Mouse (Mus musculus) 3134 (cell line): ENCODE data around the gene Klk5.

Experiments used
- DNase-seq: peaks from one replicate; pipeline ENCODE4 v3.0.0-alpha.2; 2011; ENCODE audit warnings: low spot score; ENCODE audit not compliant: insufficient read length; ENCODE audit errors: extremely low read depth

The Klk5 gene

GRCm38 (mm10) chr7:43841701-43842100 lies at the start of gene Klk5:
TSS of gene Klk5 (plus strand) at chr7:43841971.
- no peak for DNase-seq

GRCm38 (mm10) chr7:43796355-43796754 lies 45.4 kb upstream of the Klk5 start:
- no peak for DNase-seq

GRCm38 (mm10) chr7:43797333-43797769 lies 44.4 kb upstream of the Klk5 start, which contains the start of gene Klk8:
TSS of gene Klk8 (plus strand) at chr7:43797577.
- no peak for DNase-seq

- DNase-seq, result no peak
Measured at GRCm38 (mm10) chr7:43797844-43798462, 43.8 kb upstream of the Klk5 start.

- no peak for DNase-seq
Measured at GRCm38 (mm10) chr7:43799876-43800275, 41.9 kb upstream of the Klk5 start.

- DNase-seq, result no peak
Measured at GRCm38 (mm10) chr7:43810994-43811393, 30.8 kb upstream of the Klk5 start, which contains the start of gene Klk7. TSS of gene Klk7 (plus strand) at chr7:43811294.

- DNase-seq, result no peak
Measured at GRCm38 (mm10) chr7:43815211-43815610, 26.6 kb upstream of the Klk5 start.

- DNase-seq, result no peak
Measured at GRCm38 (mm10) chr7:43816746-43817145, 25.0 kb upstream of the Klk5 start.

- DNase-seq, result no peak
Measured at GRCm38 (mm10) chr7:43821581-43821980, 20.2 kb upstream of the Klk5 start.

GRCm38 (mm10) chr7:43824199-43824598 lies 17.6 kb upstream of the Klk5 start, which contains the start of gene Klk6:
TSS of gene Klk6 (plus strand) at chr7:43824499.
- no peak for DNase-seq

- no peak for DNase-seq
Measured at GRCm38 (mm10) chr7:43826056-43826455, 15.7 kb upstream of the Klk5 start.

GRCm38 (mm10) chr7:43827706-43828105 lies 14.1 kb upstream of the Klk5 start:
- DNase-seq, result no peak

- DNase-seq, result no peak
Measured at GRCm38 (mm10) chr7:43829006-43829405, 12.8 kb upstream of the Klk5 start.

- no peak for DNase-seq
Measured at GRCm38 (mm10) chr7:43843801-43844200, 2.0 kb downstream of the Klk5 start.

- no peak for DNase-seq
Measured at GRCm38 (mm10) chr7:43851616-43852015, 9.8 kb downstream of the Klk5 start.

GRCm38 (mm10) chr7:43854642-43855380 lies 13.0 kb downstream of the Klk5 start:
- DNase-seq, result no peak

- no peak for DNase-seq
Measured at GRCm38 (mm10) chr7:43855709-43856108, 13.9 kb downstream of the Klk5 start.

GRCm38 (mm10) chr7:43856307-43856706 lies 14.5 kb downstream of the Klk5 start:
- no peak for DNase-seq

- no peak for DNase-seq
Measured at GRCm38 (mm10) chr7:43857501-43857900, 15.7 kb downstream of the Klk5 start.

- DNase-seq, result no peak
Measured at GRCm38 (mm10) chr7:43860411-43860810, 18.6 kb downstream of the Klk5 start.

- peak; percentile 11 for DNase-seq
Measured at GRCm38 (mm10) chr7:43873237-43873636, 31.5 kb downstream of the Klk5 start.

- no peak for DNase-seq
Measured at GRCm38 (mm10) chr7:43873674-43874073, 31.9 kb downstream of the Klk5 start.
